Mouse (Mus musculus) olfactory bulb, adult 2 months (tissue): ENCODE data around the gene Wrnip1.

ENCODE experiments used
- CTCF ChIP-seq: fragments of 200-500 bp; IDR thresholded peaks from 2 replicates; pipeline ENCODE4 v1.5.1; 2012; ENCODE audit warnings: low read depth, mild to moderate bottlenecking, low read length, moderate library complexity; ENCODE audit not compliant: insufficient read depth
- POLR2A ChIP-seq: fragments of 200-500 bp; IDR thresholded peaks from 2 replicates; pipeline ENCODE4 v1.6.1; 2012; ENCODE audit warnings: mild to moderate bottlenecking, low read depth, low read length, moderate library complexity; ENCODE audit not compliant: insufficient read depth

DNA sequence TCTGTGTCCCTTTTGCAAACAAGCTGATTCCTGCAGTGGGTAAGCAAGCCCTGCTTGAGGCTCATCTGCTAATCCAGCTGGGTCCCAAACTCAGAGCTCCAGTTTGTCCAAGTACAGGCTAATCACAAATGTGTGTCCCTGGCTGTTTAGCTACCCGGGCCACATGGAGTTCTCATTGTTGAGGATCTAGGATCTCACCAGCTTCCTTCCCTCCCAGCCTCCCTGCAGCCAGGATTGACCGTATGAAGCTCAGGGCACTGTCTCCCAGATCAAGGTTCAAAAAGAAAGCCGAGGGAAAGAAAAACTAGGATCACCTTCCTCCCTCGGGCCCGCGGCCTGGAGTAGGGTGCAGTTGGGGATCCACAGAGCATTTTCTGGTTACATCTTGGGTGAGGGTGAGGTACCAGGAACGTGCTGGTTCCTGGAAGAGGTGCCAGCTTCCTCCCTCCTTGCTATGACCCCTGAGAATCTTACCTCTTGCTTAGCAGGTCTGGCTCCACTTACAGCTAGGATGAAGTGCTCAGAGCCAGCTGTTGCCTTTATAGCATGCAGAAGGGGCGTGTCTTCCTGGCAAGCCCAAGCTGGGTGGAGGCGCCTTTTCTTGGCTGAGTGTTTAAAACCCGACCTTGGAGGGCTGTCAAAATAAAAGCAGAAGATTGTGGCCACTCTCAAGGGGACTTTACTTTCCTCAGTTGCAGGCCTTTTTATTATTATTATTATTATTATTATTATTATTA is 49.0 kb downstream of the Wrnip1 start, which contains the start of gene Serpinb1a:
- TF ChIP-seq CTCF (no peak), POLR2A (no peak)
